Mouse (Mus musculus): Measurements from ENCODE around the gene Olfr263. TPM values are rescaled to one million over a fixed set of nuclear protein-coding genes. Genes with fewer than 3 reads are reported as not detected.

Gene Olfr263
- total RNA-seq, 2 experiments from 2014 or later = not detected

DNA sequence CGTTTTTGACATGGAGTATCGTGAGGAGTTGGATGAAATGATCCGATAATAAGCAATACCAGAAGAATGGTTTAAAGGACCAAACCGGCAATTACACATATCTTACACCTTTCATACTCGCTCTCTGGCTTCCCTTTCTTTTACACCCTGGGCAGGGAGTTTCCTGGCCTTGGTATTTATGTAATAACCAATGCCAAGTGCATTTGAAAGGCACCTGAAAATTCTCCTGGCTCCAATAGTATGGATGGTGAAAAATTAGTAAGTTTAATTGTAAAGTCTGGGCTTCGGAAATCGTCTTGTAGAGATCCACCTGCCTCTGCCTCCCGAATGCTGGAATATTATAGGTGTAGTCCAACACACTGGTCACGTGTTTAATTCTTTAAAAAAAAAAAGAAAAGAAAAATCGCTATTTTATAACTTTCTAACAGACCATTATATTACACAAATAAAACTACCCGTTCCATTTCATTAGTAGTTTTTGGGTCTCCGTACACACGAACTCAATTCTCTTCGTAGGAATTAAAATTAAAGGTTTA is 39.8 kb downstream of the Olfr263 start:
- intact Hi-C loops (cut with DNase I) = no loop called here
- DNase-seq = no peak

DNA sequence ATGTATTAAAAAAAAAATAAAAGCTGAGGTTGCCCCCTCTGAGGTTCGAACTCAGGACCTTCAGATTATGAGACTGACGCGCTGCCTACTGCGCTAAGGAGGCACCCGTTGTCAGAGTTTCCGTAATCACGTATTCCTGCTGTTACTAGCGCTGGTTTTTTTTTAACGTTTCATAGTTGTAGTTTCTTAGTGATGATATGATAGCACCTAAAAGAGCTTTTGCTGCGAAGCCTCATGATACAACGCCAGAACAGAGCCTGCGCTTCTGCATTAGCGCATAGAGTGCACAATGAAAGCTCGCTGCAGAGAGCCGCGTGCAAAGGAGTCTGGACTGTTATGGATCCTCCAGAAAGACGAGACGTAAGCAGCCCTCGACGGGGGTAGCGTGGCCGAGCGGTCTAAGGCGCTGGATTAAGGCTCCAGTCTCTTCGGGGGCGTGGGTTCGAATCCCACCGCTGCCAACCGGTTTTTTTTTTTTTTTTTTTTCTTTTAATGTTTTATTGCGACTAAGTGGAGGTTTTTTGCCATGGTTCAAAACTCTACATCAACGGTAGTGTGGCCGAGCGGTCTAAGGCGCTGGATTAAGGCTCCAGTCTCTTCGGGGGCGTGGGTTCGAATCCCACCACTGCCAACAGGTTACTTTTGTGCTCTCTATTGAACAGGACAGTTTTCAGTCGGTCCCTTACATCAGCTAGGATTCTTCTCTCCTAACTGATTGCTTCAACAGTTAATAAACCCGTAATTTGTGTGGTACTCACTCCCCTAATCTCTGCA is 40.4 kb downstream of the Olfr263 start:
- intact Hi-C loops (cut with DNase I) = no loop called here
- DNase-seq = peak; percentile 79

- intact Hi-C loops (cut with DNase I) = no loop called here
- DNase-seq = no peak
Measured at GRCm38 (mm10) chr13:21170431-21171155, 41.2 kb downstream of the Olfr263 start.

DNA sequence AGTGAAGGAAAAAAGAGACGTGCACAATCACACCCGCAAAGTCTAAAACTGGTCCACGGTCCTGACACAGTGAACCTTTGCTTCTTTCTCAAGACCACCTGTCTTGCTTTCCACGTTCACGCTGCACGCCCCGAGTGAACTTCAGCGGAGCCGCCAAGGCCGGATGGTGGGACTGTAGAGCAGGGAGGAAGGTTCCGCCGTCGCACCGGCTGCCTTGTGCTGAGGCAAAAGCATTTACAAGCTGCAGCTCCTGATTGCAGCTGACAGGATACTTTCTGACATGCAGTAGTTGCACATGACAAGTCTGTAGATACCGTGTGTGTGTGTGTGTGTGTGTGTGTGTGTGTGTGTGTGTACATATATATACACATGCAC is 41.7 kb downstream of the Olfr263 start:
- no peak for DNase-seq
- intact Hi-C loops (cut with DNase I) = no loop called here

DNA sequence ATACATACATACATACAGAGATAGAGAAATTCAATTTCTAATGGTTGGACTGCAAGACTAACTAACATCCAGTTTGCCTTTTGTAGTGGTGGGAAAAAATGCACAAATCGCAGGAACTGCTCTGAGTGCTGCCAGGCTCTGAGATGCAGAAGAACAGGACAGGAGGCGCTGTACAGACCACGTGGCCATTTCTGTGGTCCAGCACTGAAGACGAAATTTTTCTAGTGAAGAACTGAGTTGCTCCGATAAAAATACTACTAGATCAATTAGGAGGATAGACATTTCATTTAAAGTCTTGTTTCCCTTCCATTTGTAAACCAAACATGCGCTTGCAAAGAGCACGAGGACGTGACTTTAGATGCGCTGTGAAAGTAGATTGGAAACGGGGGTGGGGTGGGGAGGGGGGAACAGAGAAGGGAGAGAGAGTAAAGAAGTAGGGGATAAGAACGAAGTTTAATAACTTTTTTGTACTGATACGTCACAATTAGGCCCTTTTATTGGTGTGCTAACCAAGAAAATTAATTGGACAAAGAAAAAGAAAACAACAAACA is 42.2 kb downstream of the Olfr263 start:
- peak in 1 of 2 experiments; percentile 19 for DNase-seq

GRCm38 (mm10) chr13:21172241-21173027 is 43.0 kb downstream of the Olfr263 start:
- DNase-seq = peak; percentile 62 to 66

More for the DNA sequence above, 42.2 kb downstream of the Olfr263 start:
- intact Hi-C loops (cut with DNase I) = loop anchor here (2.0 kb wide), 1 partner anchor 29 kb away; no protein-coding TSS in a partner anchor

GRCm38 (mm10) chr13:21173072-21173471 is 43.6 kb downstream of the Olfr263 start:
- intact Hi-C loops (cut with DNase I) = loop anchor here (2.0 kb wide), 1 partner anchor 28 kb away; no protein-coding TSS in a partner anchor
- DNase-seq = peak; percentile 86 to 92

More at GRCm38 (mm10) chr13:21172241-21173027, 43.0 kb downstream of the Olfr263 start:
- intact Hi-C loops (cut with DNase I) = loop anchor here (2.0 kb wide), 1 partner anchor 28 kb away; no protein-coding TSS in a partner anchor

GRCm38 (mm10) chr13:21176733-21177132 is 47.3 kb downstream of the Olfr263 start:
- intact Hi-C loops (cut with DNase I) = loop anchor here (5.0 kb wide), 1 partner anchor 151 kb away; no protein-coding TSS in a partner anchor
- DNase-seq = no peak

DNA sequence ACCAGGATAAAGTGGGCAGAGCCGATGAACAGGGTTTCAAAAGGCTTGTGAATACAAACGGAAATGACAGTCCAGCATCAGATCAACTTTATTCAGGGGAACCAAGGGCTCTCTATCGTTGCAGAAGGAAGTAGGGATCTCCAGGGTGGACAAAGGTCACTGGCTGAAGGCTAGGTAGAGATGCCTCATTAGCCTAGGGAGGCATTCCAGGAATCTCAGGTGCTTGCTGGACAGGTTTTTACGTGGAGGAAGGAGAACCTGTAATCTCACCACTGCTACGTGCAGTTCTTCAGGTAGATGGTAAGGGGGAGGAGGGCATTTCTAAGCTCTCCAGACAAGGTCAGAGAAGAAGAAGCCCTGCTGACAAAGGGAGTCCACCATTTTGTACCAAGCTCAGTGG is 48.2 kb downstream of the Olfr263 start:
- intact Hi-C loops (cut with DNase I) = loop anchor here (5.0 kb wide), 1 partner anchor 150 kb away; no protein-coding TSS in a partner anchor
- DNase-seq = no peak

GRCm38 (mm10) chr13:21178364-21178763 is 48.9 kb downstream of the Olfr263 start:
- intact Hi-C loops (cut with DNase I) = loop anchor here (5.0 kb wide), 1 partner anchor 149 kb away; no protein-coding TSS in a partner anchor
- DNase-seq = no peak

DNA sequence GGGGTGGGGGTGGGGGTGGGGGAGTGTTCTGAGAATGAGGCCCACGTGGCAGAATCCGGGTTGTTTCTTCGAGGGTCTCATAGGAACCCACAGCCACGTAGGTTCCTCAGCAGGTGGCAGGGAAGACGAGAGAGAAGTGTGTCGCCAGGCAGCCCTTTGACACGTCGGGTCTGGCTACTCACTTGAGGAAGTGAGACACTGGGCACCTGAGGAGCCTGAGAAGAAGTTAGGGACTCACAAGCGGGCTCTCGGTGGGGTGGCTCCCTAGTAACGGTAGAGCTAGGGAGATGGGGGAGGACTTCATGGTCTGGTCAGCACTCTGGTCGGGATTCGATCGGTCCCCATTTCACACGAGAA is 49.9 kb downstream of the Olfr263 start, which contains the start of gene Trim27:
Trim27 (plus strand) TSS at position 79 of the 357 bp plus-strand sequence.
- DNase-seq = no peak
- intact Hi-C loops (cut with DNase I) = loop anchor here (5.0 kb wide), 1 partner anchor 148 kb away; no protein-coding TSS in a partner anchor

DNA sequence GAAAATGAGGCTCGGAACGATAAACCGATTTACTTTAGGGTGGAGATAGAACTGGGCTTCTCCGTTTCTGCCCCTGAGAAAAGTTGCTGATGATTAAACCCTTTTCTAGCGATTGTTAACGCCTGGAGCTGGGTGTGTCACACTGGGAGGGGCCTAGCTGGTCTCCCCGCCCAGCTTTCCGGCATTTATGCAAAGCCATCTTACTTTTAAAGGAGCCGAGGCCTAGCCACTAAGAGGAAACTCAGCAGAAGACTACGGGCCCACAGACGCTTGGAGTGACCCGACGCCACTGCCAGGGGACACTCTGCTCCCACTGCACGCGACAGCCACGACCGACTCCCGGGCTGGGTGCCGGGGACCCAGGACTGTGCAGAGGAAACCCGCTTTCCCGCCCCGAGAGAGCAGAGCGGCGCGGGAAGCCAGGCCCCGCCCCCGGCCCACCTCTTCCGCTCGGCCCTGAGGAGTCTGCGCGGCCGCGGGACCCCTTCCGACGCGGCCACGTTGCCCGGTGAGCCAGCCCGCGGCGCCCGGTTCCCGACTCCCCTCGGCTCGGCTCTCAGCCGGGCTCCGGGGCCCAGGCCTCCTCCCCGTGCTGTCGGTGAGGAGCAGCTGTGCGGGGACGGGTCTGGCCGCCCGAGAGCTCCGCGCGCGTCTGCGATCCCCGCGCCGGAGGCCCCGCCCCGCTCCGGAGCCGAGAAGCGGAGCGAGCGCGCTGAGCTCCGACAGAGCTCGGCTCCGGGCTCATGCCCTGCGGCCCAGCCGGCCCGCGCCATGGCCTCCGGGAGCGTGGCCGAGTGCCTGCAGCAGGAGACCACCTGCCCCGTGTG is 50.5 kb downstream of the Olfr263 start:
- intact Hi-C loops (cut with DNase I) = loop anchor here (5.0 kb wide), 1 partner anchor 147 kb away; no protein-coding TSS in a partner anchor
- DNase-seq = peak; percentile 84 to 85

GRCm38 (mm10) chr13:21180551-21181530 is 51.4 kb downstream of the Olfr263 start:
- DNase-seq = peak; percentile 58
- intact Hi-C loops (cut with DNase I) = no loop called here

- no peak for DNase-seq
- intact Hi-C loops (cut with DNase I) = no loop called here
Measured at GRCm38 (mm10) chr13:21181996-21182395, 52.6 kb downstream of the Olfr263 start.

DNA sequence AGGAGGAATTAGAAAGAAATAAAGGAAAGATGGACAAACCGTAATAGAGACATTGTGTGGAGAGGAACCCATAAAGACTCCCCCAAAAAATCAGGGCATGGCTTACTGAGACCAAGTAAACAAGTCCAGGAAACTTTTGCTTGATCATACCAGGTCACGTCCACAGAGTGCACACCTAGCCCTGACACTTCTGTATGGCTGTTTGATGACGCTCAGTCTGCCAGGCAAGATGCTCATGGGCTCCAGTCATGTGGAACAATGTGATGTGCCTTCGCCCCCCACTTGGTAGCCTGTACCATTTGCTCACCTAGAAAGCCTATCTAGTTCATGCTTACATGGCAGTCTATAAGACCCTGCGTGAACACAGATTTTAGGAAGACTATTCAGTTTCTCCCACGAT is 53.6 kb downstream of the Olfr263 start:
- no peak for DNase-seq
- intact Hi-C loops (cut with DNase I) = no loop called here

DNA sequence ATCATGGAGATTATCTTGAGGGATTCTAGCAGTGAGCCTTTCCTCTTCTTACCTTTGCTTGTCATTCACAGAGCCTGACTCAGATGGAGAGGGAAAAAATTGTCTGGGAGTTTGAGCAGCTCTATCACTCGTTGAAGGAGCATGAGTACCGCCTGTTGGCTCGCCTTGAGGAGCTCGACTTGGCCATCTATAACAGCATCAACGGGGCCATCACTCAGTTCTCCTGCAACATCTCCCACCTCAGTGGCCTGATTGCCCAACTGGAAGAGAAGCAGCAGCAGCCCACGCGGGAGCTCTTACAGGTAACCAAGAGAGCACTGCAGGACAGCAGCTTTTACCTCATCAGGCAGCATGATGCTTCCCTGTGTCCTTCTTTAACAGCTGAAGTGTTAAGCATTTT is 54.2 kb downstream of the Olfr263 start:
- intact Hi-C loops (cut with DNase I) = no loop called here
- DNase-seq = no peak

GRCm38 (mm10) chr13:21185521-21185920 is 56.1 kb downstream of the Olfr263 start:
- no peak for DNase-seq
- intact Hi-C loops (cut with DNase I) = no loop called here
